Mouse (Mus musculus) cortical plate, adult 2 months (tissue): Measurements from ENCODE around the gene Dcst1.

Experiments
- CTCF ChIP-seq: fragments of 200-500 bp; IDR thresholded peaks from 2 replicates; pipeline ENCODE4 v1.5.1; 2011; ENCODE audit warnings: mild to moderate bottlenecking, control low read depth, low read length; ENCODE audit not compliant: insufficient read depth; ENCODE audit errors: extremely low read depth
- POLR2A ChIP-seq: fragments of 200-500 bp; IDR thresholded peaks from 2 replicates; pipeline ENCODE4 v1.6.1; 2011; ENCODE audit warnings: mild to moderate bottlenecking, low read length, control low read depth; ENCODE audit not compliant: insufficient read depth; ENCODE audit errors: extremely low read depth

DNA sequence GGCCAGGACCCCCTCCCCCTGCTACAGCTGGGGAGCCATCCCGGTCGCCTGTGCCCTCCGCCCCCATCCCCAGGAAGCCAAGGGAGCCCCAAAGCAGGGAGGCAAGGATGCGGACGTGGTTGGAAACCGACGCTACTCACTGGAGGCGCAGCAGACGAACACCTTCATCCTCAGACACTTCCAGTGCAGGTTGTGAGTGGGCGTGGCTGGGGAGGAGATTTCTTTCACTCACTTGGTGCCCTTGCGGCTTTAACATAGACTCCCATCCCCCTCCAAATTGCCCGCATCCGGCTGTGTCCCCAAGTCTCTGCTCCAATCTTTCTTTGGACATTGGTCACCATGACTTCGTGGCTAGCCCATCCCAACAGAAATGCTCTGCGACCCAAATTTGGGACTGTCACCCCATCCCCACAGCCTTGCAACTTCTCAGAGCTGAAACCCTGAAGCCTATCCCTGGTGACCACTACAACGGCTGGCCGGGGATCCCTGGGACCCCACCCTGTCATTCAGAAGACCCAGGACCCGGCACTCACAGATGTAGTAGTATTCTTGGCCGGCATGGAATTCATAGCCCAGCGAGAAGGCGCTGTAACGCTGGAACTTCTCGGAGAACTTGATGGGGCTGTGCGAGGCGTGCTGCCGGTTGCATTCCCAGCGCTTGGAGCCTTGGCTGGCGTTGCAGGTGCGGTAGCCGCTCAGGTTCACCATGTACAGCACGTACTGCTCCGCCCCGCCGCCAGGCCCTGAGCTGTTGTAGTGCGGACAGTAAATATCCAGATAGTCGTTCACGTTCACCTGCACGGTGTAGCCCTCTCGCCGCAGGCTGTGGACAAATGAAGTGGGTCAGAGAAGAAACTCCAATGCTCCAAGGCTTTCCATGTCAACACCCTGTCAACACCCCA, 48.9 kb downstream of the Dcst1 start:
- TF ChIP-seq POLR2A = no peak
- no peak for TF ChIP-seq CTCF
